Mouse (Mus musculus) lung, postnatal 0 days (tissue): ENCODE measurements around the gene Cyb5d1.

Experiments used
- CTCF ChIP-seq: IDR thresholded peaks from 2 replicates; pipeline ENCODE4 v1.5.1; 2016; ENCODE audit warnings: antibody characterized with exemption, mild to moderate bottlenecking
- EP300 ChIP-seq: IDR thresholded peaks from 2 replicates; pipeline ENCODE4 v1.6.1; 2016; ENCODE audit warnings: antibody characterized with exemption, mild to moderate bottlenecking, control low read depth

DNA sequence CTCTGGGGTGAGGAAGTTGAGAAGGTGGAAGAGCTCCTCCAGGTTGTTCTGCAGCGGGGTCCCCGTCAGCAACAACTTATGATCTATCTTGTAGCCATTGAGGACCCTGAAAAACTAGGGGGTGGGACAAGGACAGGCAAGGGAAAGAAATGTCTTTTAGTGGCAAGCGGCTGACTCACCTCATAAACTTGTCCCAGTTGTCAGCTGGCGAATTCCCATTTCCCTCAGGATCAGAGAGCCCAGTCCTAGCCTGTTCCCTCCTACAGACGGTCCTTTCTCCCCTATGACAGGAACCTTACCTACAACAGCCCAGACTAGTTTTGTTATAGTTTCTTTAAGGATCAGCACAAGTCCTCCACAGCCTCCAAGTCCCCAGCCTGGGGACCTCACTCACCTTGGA is 38.9 kb downstream of the Cyb5d1 start:
- no peak for TF ChIP-seq CTCF
- no peak for TF ChIP-seq EP300
